In genomic region chr2:32534733-32535471, GRCm38 (mm10) we compare ENCODE assay signal across 8 mouse cellular contexts. TPM values are rescaled to one million over a fixed set of nuclear protein-coding genes. Genes with fewer than 3 reads are reported as not detected.
DNase-seq lines count a peak whose midpoint lies in the region; ATAC-seq and TF ChIP-seq lines count a peak whose summit lies in the region.

Gene Fam102a, plus strand, starts transcription at chr2:32535332.

- H3K4me1 ChIP-seq in hindbrain, postnatal 0 days (ENCODE audit: insufficient read depth, low read length): peaks cover 23% of the 10 kb centered on the region
- H3K4me1 ChIP-seq in megakaryocyte, embryonic 14.5 days: peaks cover 41% of the 10 kb centered on the region

- no peak for TF ChIP-seq CTCF in gastrocnemius, adult 2 months (IDR thresholded peaks at IDR 0.05)
- TF ChIP-seq CTCF in hindbrain, postnatal 0 days (IDR thresholded peaks at IDR 0.05; ENCODE audit: low read depth): no peak

- H3K9ac ChIP-seq in hindbrain, postnatal 0 days (replicated peaks; ENCODE audit: low read length): peak within 1 kb of the TSS; percentile 99

- H3K9me3 ChIP-seq in hindbrain, postnatal 0 days (ENCODE audit: low read length): no peaks in the 10 kb centered on the region
- H3K9me3 ChIP-seq in megakaryocyte, embryonic 14.5 days: no peaks in the 10 kb centered on the region

- DNase-seq in WW6 (ENCODE audit: low read depth, low spot score): peak; percentile 81
- peak; percentile 98 to 99 for DNase-seq in cerebellum, postnatal 4 days (ENCODE audit: low spot score in 2 of 2)
- DNase-seq in gastrocnemius, adult 2 months: peak; percentile 100
- DNase-seq in hindbrain, postnatal 0 days (ENCODE audit: low spot score): peak; percentile 98
- peak; percentile 96 to 98 for DNase-seq in left cerebral cortex, adult 8-10 months (ENCODE audit: low spot score in 2 of 2)
- peak; percentile 99 to 100 for DNase-seq in right cerebral cortex, postnatal 10 days (ENCODE audit: low spot score in 2 of 2)
- DNase-seq in urinary bladder, postnatal 25 days (ENCODE audit: low spot score): peak; percentile 97

- H3K27me3 ChIP-seq in hindbrain, postnatal 0 days (ENCODE audit: insufficient read depth, low read length): no peaks in the 10 kb centered on the region
- peaks cover 68% of the 10 kb centered on the region for H3K27me3 ChIP-seq in megakaryocyte, embryonic 14.5 days (replicated peaks)

- peak; percentile 97 for ATAC-seq in hindbrain, postnatal 0 days

- peak within 1 kb of the TSS; percentile 74 for H3K4me2 ChIP-seq in hindbrain, postnatal 0 days (ENCODE audit: low read depth, low read length)

- peak within 1 kb of the TSS; percentile 93 for H3K27ac ChIP-seq in gastrocnemius, adult 2 months
- peak within 1 kb of the TSS; percentile 94 for H3K27ac ChIP-seq in hindbrain, postnatal 0 days

- H3K4me3 ChIP-seq in gastrocnemius, adult 2 months: peak within 1 kb of the TSS; percentile 74
- peak within 1 kb of the TSS; percentile 97 for H3K4me3 ChIP-seq in hindbrain, postnatal 0 days (ENCODE audit: low read length)
- H3K4me3 ChIP-seq in megakaryocyte, embryonic 14.5 days (replicated peaks): peak within 1 kb of the TSS; percentile 94

- intact Hi-C loops in gastrocnemius, adult 2 months (cut with DNase I): loop anchor here (2.0 kb wide), 1 partner anchor 32 kb away; no protein-coding TSS in a partner anchor

- under 1% methylated on average over 64 of the region's 67 CpGs for WGBS in hindbrain, postnatal 0 days

- no peaks in the 10 kb centered on the region for H3K36me3 ChIP-seq in hindbrain, postnatal 0 days (ENCODE audit: insufficient read depth, low read length)
- no peaks in the 10 kb centered on the region for H3K36me3 ChIP-seq in megakaryocyte, embryonic 14.5 days (replicated peaks; ENCODE audit: low read length)

RNA-seq across cellular contexts. Expression of gene Fam102a, which starts in this region (rescaled TPM):
- 1 to 10 TPM; 1.8 to 3.1 TPM for total RNA-seq in gastrocnemius, adult 2 months (2021)
- total RNA-seq in hindbrain, postnatal 0 days (2014; rRNA removed): 23.6 and 25.4 TPM in 2 replicates
- polyA plus RNA-seq in hindbrain, postnatal 0 days (2015; fragmentation: Nextera tagmentation; extraction: Ambion mirVana): 7.9 and 8.2 TPM in 2 replicates
- 10 to 100 TPM; 69.0 to 78.6 (median 70.5) TPM for total RNA-seq in left cerebral cortex, adult 8-10 months (2022)
- polyA plus RNA-seq in megakaryocyte, embryonic 14.5 days (2012; ENCODE audit: insufficient read depth, low replicate concordance): 0.64 and 1.8 TPM in 2 replicates

Comparison
In these comparisons a context has a peak if more than half of its experiments do, and no peak if none do; other contexts are left out.
1. Peak in every context shown above with its lines: DNase-seq, ATAC-seq, H3K4me3 ChIP-seq and H3K27ac ChIP-seq.